Mouse (Mus musculus) ovary, postnatal 14 days (tissue): ENCODE measurements at regions not wholly inside any gene's neighbourhood (a gene's known extent, or its start where the extent isn't known, plus 50 kb on each side); places are given as distances from the start of the nearest gene placed in this dataset.

Experiments used
- DNase-seq: peaks from one replicate; pipeline ENCODE4 v3.0.0; 2022; ENCODE audit warnings: low spot score

DNA sequence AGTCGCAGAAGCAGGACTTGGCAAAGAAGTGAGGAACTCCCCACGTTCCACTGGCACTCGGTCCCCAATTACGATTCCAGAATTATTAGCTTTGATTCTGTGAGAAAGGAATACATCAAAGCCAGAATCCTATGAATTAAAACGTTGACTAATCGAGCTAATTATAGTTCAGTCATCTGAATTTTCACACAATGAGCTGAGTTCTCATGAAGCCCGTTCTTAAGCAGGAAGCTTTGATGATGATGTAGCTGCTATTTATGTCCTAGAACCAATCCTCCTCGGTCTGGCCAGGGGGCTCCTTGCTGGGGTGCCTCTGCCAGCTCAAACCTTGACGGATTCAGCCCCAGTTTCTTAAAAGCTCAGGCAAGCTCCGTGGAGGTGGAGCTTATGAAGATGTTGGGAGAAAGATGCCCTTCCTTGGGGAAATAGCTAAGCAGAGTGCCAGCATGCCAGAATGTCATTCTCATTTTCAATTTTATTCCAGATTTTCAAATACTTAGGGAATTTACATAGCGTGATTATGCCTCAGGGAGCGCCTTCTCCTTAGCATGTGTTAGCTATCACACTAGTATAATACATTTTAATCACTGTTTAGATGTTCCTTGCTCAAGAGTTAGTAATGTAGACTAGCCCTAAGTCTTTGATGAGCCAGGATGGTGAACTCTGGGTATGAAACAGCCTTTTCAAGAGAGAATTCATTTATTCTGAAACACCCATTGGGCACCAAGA, 65.5 kb upstream of the Ppm1b start:
- no peak for DNase-seq

DNA sequence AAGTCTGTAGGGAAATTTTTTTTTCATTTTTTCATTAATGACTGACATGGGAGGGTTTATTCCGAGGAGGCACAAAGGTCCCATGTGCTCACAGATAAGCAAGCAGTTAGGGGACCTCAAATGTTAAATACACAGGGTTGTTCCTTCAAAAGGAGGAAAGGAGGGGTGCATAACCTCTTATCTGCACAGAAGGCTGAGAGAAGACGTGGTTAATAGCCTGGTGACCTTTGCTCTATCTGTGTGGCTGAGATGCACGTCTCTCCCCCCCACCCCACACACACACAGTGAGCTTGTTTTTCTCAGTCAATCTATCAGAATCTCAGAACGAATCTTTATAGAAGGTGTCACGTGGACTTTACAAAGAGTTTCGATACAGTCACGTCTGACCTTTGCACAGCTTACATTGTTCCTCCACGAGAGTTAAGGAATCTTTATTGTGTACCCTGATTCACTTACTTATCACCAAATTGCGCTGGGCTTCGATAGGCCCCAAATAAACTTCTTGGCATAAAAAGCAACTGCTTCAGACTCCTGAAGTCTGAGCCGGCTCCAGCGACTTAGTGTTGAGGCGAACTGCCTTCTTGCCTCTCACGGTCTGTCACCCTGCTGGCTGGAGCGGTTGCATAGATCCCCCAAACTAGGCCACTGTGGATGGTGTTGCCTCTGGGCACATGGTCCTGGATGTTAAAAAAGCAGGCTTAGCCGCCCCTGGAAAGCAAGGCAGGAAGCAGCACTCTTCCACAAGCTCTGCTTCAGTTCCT, 63.1 kb upstream of the Ppm1b start:
- no peak for DNase-seq

DNA sequence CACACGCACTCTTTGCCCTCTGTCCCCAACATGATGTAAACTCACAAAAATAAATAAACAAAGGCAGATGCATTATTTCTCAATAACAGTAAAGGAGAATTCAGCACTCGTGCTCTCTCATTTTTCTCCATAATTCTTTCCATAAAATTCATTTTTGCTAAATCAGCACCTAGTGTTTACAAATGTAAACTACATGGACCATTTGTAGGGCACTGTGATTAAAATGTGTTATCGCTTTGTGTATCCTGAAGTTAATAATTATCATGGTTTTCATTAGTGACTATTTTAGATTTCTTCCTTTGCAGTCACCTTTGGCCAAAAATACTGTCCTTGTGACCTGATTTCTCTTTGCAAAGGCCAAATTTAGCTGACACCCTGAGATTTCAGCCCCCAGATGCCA, 61.0 kb upstream of the Ppm1b start:
- DNase-seq, result no peak

DNA sequence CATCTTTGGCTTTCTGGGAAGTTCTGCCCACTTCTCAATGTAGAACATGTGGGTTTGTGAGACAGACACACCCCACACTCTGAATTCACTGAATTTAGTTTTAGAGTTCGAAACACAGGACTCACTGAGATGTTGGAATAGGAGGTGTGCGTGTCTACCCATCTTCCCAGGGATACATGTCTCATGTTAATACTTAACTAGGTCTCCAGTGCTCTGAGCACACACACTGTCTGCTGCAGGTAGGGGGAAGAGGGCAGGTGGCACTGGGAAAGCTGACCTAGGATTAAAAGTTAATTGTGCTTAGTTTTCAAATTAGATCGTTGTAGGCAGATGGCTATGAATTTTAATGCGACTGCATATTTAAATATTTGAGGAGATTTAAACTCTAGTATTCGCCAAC, 60.0 kb upstream of the Ppm1b start:
- DNase-seq, result no peak

DNA sequence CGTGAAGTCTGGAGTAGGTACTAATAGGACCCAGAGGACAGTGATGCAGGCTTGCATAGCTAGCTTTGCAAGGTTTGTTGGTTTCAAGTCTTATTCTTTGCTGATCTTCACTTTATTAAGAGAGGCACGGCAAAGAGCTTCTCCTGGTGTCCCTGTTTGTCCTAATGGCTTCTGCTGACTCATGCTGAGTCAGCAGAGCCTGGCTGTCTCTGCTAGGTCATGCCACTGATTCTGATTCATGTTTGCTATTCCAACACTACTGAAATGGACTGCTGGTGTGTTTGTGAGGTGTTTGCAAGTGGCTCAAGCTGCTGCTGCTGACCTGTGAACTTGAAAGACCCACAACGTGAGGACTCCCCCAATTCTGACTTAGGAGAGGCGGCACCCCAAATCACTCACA, 58.1 kb upstream of the Ppm1b start:
- DNase-seq, result no peak

DNA sequence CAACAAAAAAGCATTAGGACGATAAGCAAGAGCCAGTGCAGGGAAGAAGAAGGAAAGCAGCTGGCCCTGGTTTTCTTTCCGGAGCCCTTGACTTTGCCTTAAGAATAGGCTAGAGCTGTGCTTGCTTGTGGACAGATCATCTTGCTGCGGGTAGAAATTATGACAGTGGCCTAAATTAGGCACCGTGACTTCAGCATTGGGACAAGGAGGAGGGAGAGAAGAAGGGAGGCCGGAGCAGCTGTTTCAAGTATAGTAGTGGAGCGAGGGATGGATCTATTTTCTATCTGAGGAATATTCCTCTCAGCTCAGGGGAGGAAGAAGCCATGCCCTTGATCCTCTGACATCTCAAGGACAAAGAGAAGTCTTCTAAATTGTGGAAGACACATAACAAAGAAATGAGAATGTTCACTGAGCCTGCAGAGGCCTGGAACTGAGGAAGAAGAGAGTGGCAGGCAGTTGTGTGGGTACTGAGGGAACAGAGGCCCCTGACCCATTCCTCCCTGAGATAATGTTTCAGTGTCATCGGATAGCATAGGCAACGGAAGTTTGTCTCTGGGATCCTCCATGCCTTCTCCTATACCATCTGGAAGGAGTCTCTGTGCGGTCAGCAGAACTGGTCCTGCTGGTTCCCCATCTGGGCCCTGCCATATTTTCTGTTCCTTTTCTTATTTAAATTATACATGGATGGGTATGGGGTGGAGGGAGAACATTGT, 52.8 kb upstream of the Ppm1b start:
- no peak for DNase-seq
